Mouse (Mus musculus): ENCODE data around the gene Gpr183.

Gene Gpr183

DNA sequence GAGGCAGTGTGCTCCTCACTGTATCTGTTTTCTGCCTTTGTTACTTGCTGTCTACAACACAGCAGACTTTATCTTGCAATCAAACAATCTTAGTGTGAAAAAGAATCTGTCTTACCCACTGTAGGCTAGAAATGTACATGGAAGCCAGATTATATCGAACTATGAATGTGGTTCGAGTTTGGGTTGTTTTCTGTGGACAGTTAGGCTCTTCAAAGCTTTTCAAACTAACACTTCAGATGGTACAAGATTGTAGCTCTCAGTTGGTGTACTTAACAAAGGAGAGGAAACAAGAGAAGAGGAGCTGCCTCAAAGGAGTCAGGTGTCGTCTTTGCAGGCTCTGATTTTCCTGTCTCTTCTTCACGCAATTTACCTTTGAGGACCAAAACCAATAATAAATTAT lies 22.7 kb upstream of the Gpr183 start:
- DNase-seq (ENCODE audit: extremely low read depth, low read depth) = no peak

GRCm38 (mm10) chr14:121987287-121987686 lies 22.3 kb upstream of the Gpr183 start:
- no peak for DNase-seq (ENCODE audit: extremely low read depth, low read depth)

GRCm38 (mm10) chr14:121986028-121986427 lies 21.0 kb upstream of the Gpr183 start:
- DNase-seq (ENCODE audit: extremely low read depth, low read depth) = no peak

DNA sequence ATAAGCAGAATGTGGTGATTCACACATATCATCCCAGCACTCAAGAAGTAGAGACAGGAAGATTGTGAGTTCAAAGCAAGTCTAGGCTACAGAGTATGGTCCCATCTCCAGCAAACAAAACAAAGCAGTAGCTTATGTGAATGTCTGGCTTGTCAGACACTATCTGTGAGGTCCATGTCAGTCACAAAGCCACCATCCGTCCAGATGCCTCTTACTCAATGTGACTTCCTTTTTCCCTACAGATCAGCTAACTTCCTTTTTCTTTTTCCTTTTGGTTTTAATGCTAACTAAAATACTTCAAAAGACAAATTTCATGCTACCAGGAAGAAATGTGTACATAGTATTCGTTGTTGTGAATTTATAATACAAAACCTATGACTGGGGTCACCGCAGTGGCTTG lies 20.5 kb upstream of the Gpr183 start:
- peak; percentile 82 for DNase-seq (ENCODE audit: extremely low read depth, low read depth)

DNA sequence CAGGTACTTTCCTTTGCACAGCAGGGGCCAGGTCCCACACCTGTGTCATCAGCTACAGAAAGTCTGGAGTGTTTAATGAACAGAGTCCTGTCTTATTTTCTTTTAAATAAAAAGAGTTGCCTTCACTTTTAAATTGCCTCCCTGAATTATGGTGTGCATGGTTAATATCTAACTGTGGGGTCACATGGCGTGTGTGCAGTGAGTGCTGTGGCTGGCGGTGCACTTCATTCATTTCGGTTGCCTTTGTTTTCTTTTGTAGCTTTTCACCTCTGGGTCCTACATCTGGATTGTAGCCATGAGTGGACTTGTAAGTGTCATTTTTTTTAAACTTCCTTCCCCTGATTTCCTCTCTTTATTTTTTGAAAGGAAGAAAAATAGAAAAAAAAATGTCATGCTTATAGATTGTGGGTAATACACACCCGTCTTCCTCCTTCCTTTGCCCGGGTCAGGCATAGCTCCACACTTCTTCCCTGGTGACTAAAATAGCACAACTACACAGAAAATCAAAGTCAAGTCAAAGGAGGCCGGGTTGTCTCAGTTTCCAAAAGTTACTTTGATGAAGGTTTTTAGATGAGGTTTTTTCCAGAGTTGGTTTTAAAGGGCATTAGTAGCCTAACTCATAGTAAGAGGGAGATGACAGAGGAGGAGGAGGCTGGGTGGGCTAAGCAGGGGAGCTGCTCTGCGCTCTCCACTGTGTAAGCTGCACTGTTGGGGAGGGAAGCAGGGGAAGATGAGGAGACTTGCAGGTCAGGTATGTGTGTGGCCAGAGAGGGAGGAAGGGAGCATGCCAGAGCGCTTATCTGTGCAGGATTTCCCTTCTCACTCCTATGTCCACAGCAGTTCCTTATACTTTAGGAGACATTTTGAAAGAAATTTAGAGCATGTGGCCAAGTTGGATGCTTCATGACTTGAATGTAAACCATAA lies 18.3 kb upstream of the Gpr183 start:
- no peak for DNase-seq (ENCODE audit: extremely low read depth, low read depth)

- no peak for DNase-seq (ENCODE audit: extremely low read depth, low read depth)
These were observed 16.5 kb upstream of the Gpr183 start for GRCm38 (mm10) chr14:121981531-121981930.

DNA sequence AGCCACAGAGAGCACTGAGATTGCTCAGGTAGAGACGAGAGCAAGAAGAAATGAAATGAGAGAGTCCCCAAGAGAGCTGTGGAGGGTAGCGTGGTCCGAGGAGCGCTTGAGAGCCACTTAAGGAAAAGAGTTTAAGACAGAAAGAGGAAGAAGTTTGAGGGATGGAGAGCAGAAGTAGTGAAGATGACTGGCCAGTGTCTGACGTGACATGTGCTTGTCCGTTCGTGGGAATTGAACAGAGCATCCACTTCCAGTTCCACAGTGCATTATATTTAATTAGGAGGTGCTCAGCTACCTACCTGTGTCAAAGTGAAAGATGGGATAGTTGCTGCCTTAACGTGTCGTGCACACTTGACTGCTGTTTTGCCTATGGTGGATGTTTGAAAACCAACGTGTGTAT lies 8.1 kb upstream of the Gpr183 start:
- no peak for DNase-seq (ENCODE audit: extremely low read depth, low read depth)

DNA sequence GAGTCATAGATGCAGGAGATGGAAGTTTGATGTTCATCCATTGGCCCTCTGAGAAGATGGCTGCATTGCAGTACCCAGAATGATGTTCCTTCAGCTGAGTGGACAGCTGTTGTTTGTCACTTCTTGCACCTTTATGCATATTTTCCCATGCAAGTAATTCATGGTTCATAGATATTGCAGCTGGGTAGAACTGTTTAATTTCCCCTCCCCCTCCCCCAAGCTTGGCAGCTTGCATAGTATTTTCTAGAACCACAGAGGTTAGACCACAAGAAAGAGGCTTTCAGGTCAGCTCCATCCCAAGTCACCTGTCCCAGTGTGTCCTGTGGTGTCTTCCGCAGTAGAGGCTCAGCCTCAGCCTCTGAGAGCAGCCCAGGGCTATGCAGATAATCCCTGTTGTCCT lies 5.4 kb upstream of the Gpr183 start:
- no peak for DNase-seq (ENCODE audit: extremely low read depth, low read depth)

GRCm38 (mm10) chr14:121967095-121967494 lies 2.1 kb upstream of the Gpr183 start:
- no peak for DNase-seq (ENCODE audit: extremely low read depth, low read depth)

DNA sequence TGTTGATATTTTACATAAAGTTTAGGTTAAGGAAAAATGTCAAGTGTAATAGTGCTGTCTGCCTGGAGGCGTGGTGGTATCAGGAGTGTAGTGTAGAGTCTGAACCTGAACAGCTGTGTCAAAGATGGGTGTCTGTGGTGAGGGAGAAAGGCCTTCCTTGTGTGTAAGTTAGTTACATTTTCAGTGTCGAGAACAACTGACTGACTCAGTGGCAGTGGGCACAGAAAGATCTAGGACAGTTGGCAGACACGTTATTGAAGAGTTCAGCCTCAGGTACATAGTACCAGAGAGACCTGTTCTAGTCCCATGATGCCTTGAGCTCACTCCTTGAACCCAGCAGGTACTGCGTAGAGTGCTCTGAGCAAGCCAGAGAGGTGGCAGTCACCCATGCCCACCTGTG lies 466 bp upstream of the Gpr183 start:
- no peak for DNase-seq (ENCODE audit: extremely low read depth, low read depth)

- no peak for DNase-seq (ENCODE audit: extremely low read depth, low read depth)
These were observed 1.1 kb downstream of the Gpr183 start for GRCm38 (mm10) chr14:121963942-121964335.

- no peak for DNase-seq (ENCODE audit: extremely low read depth, low read depth)
These were observed 1.6 kb downstream of the Gpr183 start for GRCm38 (mm10) chr14:121963251-121963941.

DNA sequence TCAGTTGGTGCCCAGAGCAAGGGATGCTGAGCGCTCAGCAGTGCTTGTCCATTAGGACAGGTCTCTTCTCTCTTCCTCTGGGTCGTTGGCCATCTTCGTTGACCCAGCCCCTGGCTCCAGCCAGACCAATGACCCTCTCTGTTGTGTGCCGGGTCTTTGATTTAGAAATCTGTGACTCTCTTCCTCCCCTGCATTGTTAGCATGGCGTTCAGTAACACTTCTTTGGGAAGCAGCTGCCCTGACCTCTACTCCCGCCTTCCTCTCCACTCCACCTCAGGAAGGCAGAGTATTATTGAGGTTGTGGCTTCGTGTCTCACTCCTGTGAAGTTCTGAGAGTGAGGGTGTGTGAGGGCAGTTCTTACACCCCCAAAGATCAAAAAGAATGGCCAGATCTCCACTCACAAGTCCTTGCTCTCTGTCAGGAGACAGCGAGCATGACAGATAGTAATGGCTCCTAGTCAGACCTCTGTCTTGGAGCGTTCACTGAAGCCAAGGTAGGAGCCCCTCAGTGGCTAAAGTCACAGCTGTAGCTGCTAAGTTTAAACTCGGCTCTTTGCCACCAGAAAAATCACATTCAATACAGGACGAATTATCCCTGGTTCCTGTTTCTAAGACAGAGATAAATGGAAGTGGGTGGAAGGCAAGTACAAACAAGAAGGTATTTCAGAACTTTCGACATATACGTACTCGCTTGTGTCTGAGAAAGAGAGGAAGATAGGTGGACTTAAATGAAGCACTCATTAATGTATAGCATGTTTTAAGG lies 2.7 kb downstream of the Gpr183 start:
- no peak for DNase-seq (ENCODE audit: extremely low read depth, low read depth)

DNA sequence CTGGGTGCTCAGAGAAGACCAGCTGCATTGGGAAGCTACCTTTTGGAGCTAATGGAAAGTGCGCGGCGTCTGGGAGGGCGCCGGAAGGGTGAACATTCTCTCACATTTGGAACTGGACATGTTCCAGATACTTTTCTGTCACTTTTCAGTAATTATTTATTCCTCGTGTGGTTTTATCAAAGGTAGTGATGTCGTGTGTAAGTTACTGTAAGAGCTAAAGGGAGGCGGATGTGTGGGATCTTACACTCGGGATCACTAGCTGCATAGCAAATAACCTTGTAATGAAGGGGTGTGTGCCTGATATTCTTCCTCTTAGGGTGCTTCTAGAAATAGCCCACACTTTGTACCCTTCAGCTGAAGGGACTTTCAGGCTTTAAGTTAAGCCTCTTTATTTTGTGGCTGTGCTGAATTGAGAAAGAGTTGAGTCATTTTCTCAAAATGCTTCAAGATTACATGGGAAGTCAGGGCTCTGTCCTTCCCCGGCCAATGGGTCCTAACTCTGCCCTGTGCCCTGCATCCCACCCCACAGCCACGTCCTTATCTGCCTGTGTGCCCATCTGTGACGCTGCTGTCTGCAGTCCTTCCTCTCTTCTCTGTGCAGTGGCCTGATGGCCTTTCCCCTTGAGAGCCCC lies 3.4 kb downstream of the Gpr183 start:
- DNase-seq (ENCODE audit: extremely low read depth, low read depth) = no peak

DNA sequence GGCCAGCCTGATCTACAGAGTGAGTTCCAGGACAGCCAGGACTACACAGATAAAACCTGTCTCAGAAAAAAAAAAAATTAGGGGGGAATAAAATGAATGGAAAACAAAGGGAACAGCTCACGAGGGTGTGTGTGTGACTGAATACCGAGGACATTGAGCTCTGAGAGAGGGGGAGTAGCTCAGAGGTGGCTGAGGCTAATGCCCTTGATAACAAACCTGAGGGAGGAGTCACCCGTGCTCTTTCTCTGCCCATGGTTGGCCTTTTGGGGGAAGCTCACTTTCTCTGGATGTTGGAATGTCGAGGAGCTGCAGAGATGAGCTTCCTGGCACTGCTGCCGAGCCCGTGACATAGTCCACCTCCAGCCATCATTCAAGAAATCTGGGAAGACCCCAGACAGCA lies 4.0 kb downstream of the Gpr183 start:
- DNase-seq (ENCODE audit: extremely low read depth, low read depth) = no peak

GRCm38 (mm10) chr14:121960531-121960930 lies 4.5 kb downstream of the Gpr183 start:
- DNase-seq (ENCODE audit: extremely low read depth, low read depth) = no peak

- DNase-seq (ENCODE audit: extremely low read depth, low read depth) = no peak
These were observed 5.0 kb downstream of the Gpr183 start for GRCm38 (mm10) chr14:121960031-121960430.

DNA sequence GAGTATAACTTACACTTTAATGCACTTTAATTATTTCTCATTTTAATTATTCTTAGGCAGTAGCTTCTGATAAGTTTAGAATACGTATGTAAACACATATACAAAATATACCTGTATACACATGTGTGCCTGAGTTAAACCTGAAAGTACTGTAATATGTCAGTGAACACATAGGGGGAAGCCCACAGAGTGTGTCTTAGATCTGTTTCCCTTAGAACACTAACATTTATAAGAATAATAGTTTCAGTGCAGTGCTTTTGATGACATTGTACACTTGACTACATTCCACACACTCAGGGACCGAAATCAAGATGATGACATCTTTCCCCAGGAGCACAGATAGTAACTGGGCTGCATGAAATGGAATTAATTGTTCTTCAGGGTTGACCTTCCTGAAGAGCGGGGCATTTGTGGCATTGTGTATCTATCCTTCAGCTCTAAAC lies 5.4 kb downstream of the Gpr183 start:
- DNase-seq (ENCODE audit: extremely low read depth, low read depth) = no peak

DNA sequence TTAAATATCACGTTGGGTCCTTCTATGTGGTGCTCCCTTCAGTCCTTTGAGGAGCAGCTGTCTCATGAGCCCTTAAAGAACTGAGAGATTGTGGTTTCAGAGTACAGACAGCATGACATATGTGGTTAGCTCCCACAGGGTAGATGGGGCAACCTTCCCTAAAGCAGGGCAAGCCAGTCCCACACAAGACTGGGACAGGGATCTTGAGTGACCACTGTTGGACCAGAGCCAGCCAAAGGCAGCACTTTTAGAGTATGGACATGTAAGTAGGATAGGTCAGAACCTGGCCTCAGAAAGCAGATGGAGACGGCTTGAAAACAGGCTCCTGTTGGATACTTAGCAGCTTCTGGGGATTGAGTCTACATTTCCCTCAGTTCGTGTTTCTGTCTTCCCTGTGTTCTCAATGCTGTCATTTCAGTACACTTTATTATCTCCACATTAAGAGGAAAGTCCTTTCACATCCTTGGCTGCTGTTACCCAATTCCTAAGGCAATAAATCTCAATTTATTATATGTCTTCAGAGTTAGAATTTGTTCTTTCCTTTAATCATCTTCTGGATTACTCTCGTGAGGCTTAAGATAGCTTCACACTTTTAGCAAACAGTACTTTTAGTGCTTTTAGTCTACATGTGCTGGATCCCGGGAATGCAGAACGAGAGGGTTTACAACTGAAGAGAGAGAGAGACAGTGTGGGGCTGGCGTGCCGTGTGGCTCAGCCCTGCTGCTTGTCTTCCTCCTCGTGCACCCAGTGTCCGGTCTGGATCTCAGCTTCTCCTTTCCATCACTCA lies 6.1 kb downstream of the Gpr183 start:
- DNase-seq (ENCODE audit: extremely low read depth, low read depth) = no peak

DNA sequence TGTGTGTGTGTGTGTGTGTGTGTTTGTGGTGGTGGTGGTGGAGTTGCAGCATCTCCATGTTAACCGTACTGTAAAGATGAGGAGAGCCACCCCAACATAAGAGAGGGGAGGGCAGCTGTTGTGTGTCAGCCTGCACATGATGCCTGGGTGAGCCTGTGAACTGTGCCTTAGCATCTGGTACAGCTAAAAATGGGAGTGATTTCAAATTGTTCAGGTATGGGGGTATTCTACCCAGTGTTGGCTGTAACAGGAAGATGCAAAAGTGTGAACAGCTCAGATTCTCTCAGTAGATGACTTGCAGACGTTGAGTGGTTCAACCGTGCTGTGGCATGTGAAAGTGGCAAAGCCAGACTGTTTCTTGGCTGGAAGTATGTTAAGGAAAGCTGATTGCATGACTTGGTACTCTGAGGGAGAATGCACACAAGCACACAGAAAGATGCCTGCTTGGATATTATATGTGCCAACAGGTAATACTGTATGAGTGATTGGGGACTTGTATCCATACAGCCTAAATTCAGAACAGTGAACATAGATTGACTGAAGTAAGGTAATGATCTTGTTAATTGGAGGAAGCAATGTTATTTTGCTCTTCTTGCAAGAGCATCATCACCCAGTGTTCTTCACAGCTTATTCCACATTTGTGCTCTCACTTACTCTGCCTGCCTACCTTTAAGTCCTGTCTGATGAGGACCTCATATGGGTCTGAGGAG lies 6.8 kb downstream of the Gpr183 start:
- DNase-seq (ENCODE audit: extremely low read depth, low read depth) = no peak

Data from MEL-GATA-1-ER (cell line).